Mouse (Mus musculus) embryonic facial prominence, embryonic 15.5 days (tissue): ENCODE data around the gene Tiam2. TPM values are rescaled to one million over a fixed set of nuclear protein-coding genes. Genes with fewer than 3 reads are reported as not detected.
A peak's percentile ranks its signal among the peaks of the same experiment; 100 is the strongest.
"Not testable (repeated sequence)": the region's sequence is repeated elsewhere in the genome, so short reads cannot be mapped to it uniquely, and the experiment has no call there.

Experiments used
- ATAC-seq: fragments of 200-750 bp; cut with Nextera tagmentation; 2 replicates; pipeline ENCODE4 v1.8.0; 2017; ENCODE audit warnings: low read depth, moderate TSS enrichment; ENCODE audit not compliant: insufficient number of reproducible peaks, low FRiP score, low TSS enrichment
- H3K27ac ChIP-seq: fragments of 300-500 bp; sonication (generic); replicated peaks from 2 replicates; pipeline ENCODE4 v1.5.1; 2015; ENCODE audit warnings: mild to moderate bottlenecking, inconsistent platforms
- H3K27me3 ChIP-seq: fragments of 300-500 bp; sonication (generic); 2 replicates; pipeline ENCODE4 v1.6.1; 2015; ENCODE audit warnings: inconsistent platforms
- H3K36me3 ChIP-seq: fragments of 300-500 bp; sonication (generic); 2 replicates; pipeline ENCODE4 v1.6.1; 2015; ENCODE audit warnings: mild to moderate bottlenecking, inconsistent platforms
- H3K4me1 ChIP-seq: fragments of 300-500 bp; sonication (generic); 2 replicates; pipeline ENCODE4 v1.6.1; 2015; ENCODE audit warnings: inconsistent platforms
- H3K4me2 ChIP-seq: fragments of 300-500 bp; sonication (generic); replicated peaks from 2 replicates; pipeline ENCODE4 v1.6.1; 2015; ENCODE audit warnings: mild to moderate bottlenecking, inconsistent platforms
- H3K4me3 ChIP-seq: fragments of 300-500 bp; sonication (generic); replicated peaks from 2 replicates; pipeline ENCODE4 v1.5.1; 2015; ENCODE audit warnings: mild to moderate bottlenecking, inconsistent platforms
- H3K9ac ChIP-seq: fragments of 300-500 bp; sonication (generic); 2 replicates; pipeline ENCODE4 v1.6.1; 2015; ENCODE audit warnings: inconsistent platforms
- H3K9me3 ChIP-seq: fragments of 300-500 bp; sonication (generic); replicated peaks from 2 replicates; pipeline ENCODE4 v1.6.1; 2016; ENCODE audit warnings: inconsistent platforms
- WGBS: fragments of 180-500 bp; shearing (Covaris S2); methylation state at CpG from one replicate; pipeline ENCODE4 v1.1.7; 2015; 5-methylcytosine and 5-hydroxymethylcytosine counted together
- polyA plus RNA-seq: library from polyadenylated mRNA; unstranded; fragments of >200 nt; fragmentation: Nextera tagmentation; extraction: Ambion mirVana; gene quantifications from 2 replicates; pipeline ENCODE4 v1.2.1, GENCODE M21; 2015

Gene Tiam2
- polyA plus RNA-seq, 1 experiment from 2014 or later = 18.2 TPM

- peaks cover 31% of the 10 kb centered on the region for H3K4me1 ChIP-seq
- no peak overlapping the region for H3K4me2 ChIP-seq
- no peaks in the 10 kb centered on the region for H3K36me3 ChIP-seq
- peak overlapping the region; percentile 44; the same call in 1 of the 2 replicates for H3K27ac ChIP-seq
- H3K9me3 ChIP-seq = no peaks in the 10 kb centered on the region
- 57% methylated on average over 7 of the region's 7 CpGs for WGBS
- no peak overlapping the region for H3K4me3 ChIP-seq
- no peaks in the 10 kb centered on the region for H3K27me3 ChIP-seq
- no peak overlapping the region for H3K9ac ChIP-seq
- no peak for ATAC-seq
These were observed 18.5 kb downstream of the Tiam2 start for GRCm38 (mm10) chr17:3344872-3345271.

DNA sequence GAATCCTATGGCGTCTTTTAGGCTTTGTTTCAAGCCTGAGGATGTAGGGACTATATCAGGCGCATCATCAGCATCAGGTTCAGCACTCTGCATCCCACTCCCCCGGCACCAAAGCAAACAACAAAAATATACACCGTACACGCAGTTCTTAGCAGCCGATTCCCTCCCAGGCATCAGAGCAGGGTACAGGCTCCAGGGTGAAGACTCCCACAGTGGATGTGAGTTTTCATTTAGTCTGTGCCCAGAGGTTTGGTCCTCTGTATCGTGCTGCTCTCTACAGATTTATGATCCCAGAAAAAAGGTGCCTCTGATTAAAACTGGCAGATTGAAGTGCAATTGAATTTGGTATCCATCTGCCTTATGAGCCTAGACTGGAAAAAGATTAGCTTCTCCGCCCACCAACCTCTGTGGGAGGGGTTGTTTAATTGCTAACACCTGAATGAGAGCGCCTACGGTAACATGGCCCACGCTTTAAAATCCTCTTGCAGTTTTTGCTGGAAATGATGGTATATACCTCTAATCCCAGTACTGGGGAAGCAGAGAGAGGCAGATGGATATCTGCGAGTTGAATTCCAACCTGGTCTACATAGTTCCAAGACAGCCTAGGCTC is 19.0 kb downstream of the Tiam2 start:
- 38% methylated on average over 12 of the region's 12 CpGs for WGBS
- Histone ChIP-seq H3K27ac (0 out of 2 replicates have a peak overlapping the region, but pooled peaks have one; percentile 44), H3K9ac (no peak overlapping the region), H3K4me3 (no peak overlapping the region), H3K36me3 (no peaks in the 10 kb centered on the region), H3K27me3 (no peaks in the 10 kb centered on the region), H3K4me2 (no peak overlapping the region), H3K9me3 (no peaks in the 10 kb centered on the region), H3K4me1 (peaks cover 35% of the 10 kb centered on the region)
- ATAC-seq = no peak

GRCm38 (mm10) chr17:3347800-3348199 is 21.4 kb downstream of the Tiam2 start:
- no peak overlapping the region for H3K27ac ChIP-seq
- no peak overlapping the region for H3K4me3 ChIP-seq
- H3K36me3 ChIP-seq = no peaks in the 10 kb centered on the region
- 76% methylated on average over 2 of the region's 2 CpGs for WGBS
- H3K27me3 ChIP-seq = no peaks in the 10 kb centered on the region
- no peak overlapping the region for H3K4me2 ChIP-seq
- no peaks in the 10 kb centered on the region for H3K9me3 ChIP-seq
- H3K4me1 ChIP-seq = peaks cover 39% of the 10 kb centered on the region
- ATAC-seq = no peak
- H3K9ac ChIP-seq = no peak overlapping the region

DNA sequence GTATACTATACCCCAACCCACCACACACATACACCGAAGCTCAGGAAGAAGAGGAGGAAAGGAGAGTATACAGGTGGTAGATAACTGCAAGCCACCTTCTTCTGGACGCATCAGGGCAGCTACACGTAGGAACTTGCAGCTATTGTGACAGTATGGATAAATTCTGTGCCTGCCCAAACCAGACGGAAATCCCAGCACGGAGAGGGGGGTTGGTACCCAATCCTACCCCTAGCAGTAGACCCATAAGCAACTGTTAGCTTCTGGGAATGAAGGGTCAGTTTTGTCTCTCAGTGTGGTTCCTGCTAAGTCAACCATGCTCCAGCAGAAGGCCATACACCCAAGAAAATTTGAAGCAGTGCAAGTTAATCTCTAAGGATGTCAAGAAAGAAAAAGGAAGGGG is 23.0 kb downstream of the Tiam2 start:
- 75% methylated on average over 5 of the region's 5 CpGs for WGBS
- Histone ChIP-seq H3K27ac (no peak overlapping the region), H3K4me2 (no peak overlapping the region), H3K4me3 (no peak overlapping the region), H3K9me3 (no peaks in the 10 kb centered on the region), H3K27me3 (no peaks in the 10 kb centered on the region), H3K36me3 (no peaks in the 10 kb centered on the region), H3K9ac (no peak overlapping the region), H3K4me1 (peaks cover 38% of the 10 kb centered on the region)
- ATAC-seq = no peak

DNA sequence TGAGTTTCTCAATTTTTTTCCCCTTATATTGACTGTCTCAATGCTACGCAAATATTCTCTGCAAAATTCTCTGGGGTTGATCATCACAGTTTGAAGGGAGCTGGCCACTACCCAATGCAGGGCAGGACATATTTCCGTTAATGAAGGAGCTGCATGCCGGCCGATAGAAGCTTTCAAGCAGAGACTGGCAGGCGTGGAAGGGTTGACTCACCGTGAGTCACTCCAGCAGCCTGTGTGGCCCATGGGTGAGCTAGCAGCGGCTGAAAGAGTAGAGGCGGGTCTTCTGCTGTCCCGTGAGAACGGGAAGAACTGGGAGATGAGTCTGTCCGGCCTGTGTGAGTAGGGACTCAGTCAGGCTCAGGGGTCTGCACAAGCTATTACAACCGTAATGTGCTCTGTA is 23.6 kb downstream of the Tiam2 start:
- Histone ChIP-seq H3K4me2 (no peak overlapping the region), H3K4me1 (peaks cover 33% of the 10 kb centered on the region), H3K4me3 (no peak overlapping the region), H3K27ac (no peak overlapping the region), H3K9ac (no peak overlapping the region), H3K36me3 (no peaks in the 10 kb centered on the region), H3K9me3 (no peaks in the 10 kb centered on the region), H3K27me3 (no peaks in the 10 kb centered on the region)
- ATAC-seq = no peak; the same call in 1 of the 2 replicates
- WGBS = 76% methylated on average over 12 of the region's 12 CpGs

GRCm38 (mm10) chr17:3350405-3350804 is 24.0 kb downstream of the Tiam2 start:
- H3K4me2 ChIP-seq = no peak overlapping the region
- no peaks in the 10 kb centered on the region for H3K36me3 ChIP-seq
- no peak overlapping the region for H3K9ac ChIP-seq
- H3K9me3 ChIP-seq = no peaks in the 10 kb centered on the region
- 82% methylated on average over 4 of the region's 4 CpGs for WGBS
- no peaks in the 10 kb centered on the region for H3K27me3 ChIP-seq
- ATAC-seq = no peak
- no peak overlapping the region for H3K27ac ChIP-seq
- H3K4me1 ChIP-seq = peaks cover 33% of the 10 kb centered on the region
- no peak overlapping the region for H3K4me3 ChIP-seq

DNA sequence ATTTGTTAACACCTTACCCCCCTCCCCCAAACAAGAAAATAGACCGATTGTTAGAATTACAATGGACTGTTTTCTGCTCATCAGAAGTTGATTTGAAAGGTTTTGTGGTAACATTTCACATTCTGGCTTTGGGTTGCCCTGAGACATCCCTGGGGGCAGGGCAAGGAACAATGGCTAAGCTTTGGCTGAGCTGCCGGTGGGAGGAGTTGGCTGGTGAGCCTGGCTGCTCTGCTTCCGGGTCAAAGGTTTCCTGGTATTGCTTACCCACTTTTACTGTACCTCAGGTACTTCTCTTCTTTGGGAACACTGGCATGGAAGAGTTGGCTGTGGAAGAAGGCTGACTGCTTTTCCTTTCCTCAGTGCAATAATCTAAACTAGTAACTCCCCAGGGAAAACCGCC is 25.3 kb downstream of the Tiam2 start:
- H3K4me3 ChIP-seq = no peak overlapping the region
- ATAC-seq = no peak
- H3K4me2 ChIP-seq = no peak overlapping the region
- 59% methylated on average over 4 of the region's 4 CpGs for WGBS
- H3K4me1 ChIP-seq = peaks cover 27% of the 10 kb centered on the region
- H3K36me3 ChIP-seq = no peaks in the 10 kb centered on the region
- H3K9ac ChIP-seq = no peak overlapping the region
- no peaks in the 10 kb centered on the region for H3K27me3 ChIP-seq
- no peak overlapping the region for H3K27ac ChIP-seq
- no peaks in the 10 kb centered on the region for H3K9me3 ChIP-seq

- not testable (repeated sequence) for ATAC-seq, H3K9ac ChIP-seq, H3K27ac ChIP-seq, H3K4me2 ChIP-seq, H3K36me3 ChIP-seq, H3K27me3 ChIP-seq, H3K9me3 ChIP-seq, H3K4me3 ChIP-seq
- H3K4me1 ChIP-seq = peaks cover 19% of the 10 kb centered on the region
- WGBS = 92% methylated on average over 10 of the region's 10 CpGs
These were observed 26.8 kb downstream of the Tiam2 start for GRCm38 (mm10) chr17:3353141-3353540.

DNA sequence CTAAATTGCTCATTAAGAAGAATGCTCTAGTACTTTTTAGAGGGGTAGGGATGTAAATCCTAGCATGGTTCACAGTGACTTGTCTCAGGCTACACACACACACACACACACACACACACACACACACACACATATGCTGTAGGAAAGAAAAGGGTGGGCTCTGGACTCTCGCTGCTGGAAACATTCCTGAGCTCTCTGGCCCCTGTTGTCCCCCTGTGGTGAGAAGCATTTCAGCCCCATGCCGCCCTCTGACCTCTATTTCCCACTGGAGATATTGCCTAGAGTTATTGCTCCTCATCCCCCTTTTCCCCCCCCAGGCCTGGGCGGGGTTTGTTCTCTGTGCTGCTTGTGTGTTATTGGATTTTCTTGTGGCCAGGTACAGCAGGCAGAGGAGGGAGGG is 28.5 kb downstream of the Tiam2 start:
- H3K27ac ChIP-seq = no peak overlapping the region
- no peak overlapping the region for H3K4me2 ChIP-seq
- peaks cover 22% of the 10 kb centered on the region for H3K4me1 ChIP-seq
- no peak overlapping the region for H3K9ac ChIP-seq
- no peak for ATAC-seq
- no peak overlapping the region for H3K4me3 ChIP-seq
- 50% methylated on average over 3 of the region's 3 CpGs for WGBS
- no peaks in the 10 kb centered on the region for H3K36me3 ChIP-seq
- no peaks in the 10 kb centered on the region for H3K9me3 ChIP-seq
- H3K27me3 ChIP-seq = no peaks in the 10 kb centered on the region

- peaks cover 15% of the 10 kb centered on the region for H3K4me1 ChIP-seq
- H3K4me3 ChIP-seq = no peak overlapping the region
- 71% methylated on average over 8 of the region's 8 CpGs for WGBS
- H3K4me2 ChIP-seq = no peak overlapping the region
- no peak overlapping the region for H3K27ac ChIP-seq
- H3K9ac ChIP-seq = no peak overlapping the region
- no peaks in the 10 kb centered on the region for H3K9me3 ChIP-seq
- H3K27me3 ChIP-seq = no peaks in the 10 kb centered on the region
- no peaks in the 10 kb centered on the region for H3K36me3 ChIP-seq
- ATAC-seq = no peak
These were observed 30.4 kb downstream of the Tiam2 start for GRCm38 (mm10) chr17:3356633-3357365.

GRCm38 (mm10) chr17:3360236-3360635 is 33.9 kb downstream of the Tiam2 start:
- H3K27me3 ChIP-seq = no peaks in the 10 kb centered on the region
- H3K36me3 ChIP-seq = no peaks in the 10 kb centered on the region
- no peak overlapping the region for H3K4me2 ChIP-seq
- no peak overlapping the region for H3K27ac ChIP-seq
- no peak overlapping the region for H3K4me3 ChIP-seq
- WGBS = 20% methylated on average over 1 of the region's 1 CpGs
- no peaks in the 10 kb centered on the region for H3K9me3 ChIP-seq
- ATAC-seq = no peak
- no peak overlapping the region for H3K9ac ChIP-seq
- peaks cover 10% of the 10 kb centered on the region for H3K4me1 ChIP-seq

DNA sequence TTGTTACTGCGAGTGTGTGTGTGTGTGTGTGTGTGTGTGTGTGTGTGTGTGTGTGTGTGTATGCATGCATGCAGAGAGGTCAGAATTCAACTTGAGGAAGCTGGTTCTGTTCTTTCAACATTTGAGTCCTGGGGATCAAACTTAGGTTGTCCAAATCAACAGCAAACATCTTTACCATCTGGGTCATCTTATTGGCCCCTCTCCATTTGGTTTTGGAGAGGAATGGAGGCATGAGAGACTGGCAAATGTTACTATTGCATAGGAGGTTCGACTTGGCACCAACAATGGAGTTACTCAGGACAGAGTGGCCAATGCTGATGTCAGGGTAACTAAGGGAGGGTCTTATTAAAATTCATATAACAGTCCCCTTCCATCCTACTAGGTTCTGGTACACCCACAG is 35.4 kb downstream of the Tiam2 start:
- no peak overlapping the region for H3K9ac ChIP-seq
- no peak overlapping the region for H3K4me2 ChIP-seq
- no peaks in the 10 kb centered on the region for H3K36me3 ChIP-seq
- no peak overlapping the region for H3K4me3 ChIP-seq
- H3K4me1 ChIP-seq = peaks cover 15% of the 10 kb centered on the region
- WGBS = 85% methylated on average over 2 of the region's 2 CpGs
- peak overlapping the region; percentile 44; the same call in 1 of the 2 replicates for H3K27ac ChIP-seq
- no peak for ATAC-seq
- no peaks in the 10 kb centered on the region for H3K27me3 ChIP-seq
- no peaks in the 10 kb centered on the region for H3K9me3 ChIP-seq
